Mouse (Mus musculus): Measurements from ENCODE around the gene Socs3.

GRCm38 (mm10) chr11:117971100-117971499 is 1.3 kb upstream of the Socs3 start:
- TF ChIP-seq MYOG (IDR thresholded peaks at IDR 0.05; ENCODE audit: control insufficient read depth in 1 of 3, insufficient read depth in 1 of 3, insufficient read length in 2 of 3, low read depth in 2 of 3) (no peak), POLR2A (IDR thresholded peaks at IDR 0.05; ENCODE audit: insufficient read length, low read depth) (no peak), REST (IDR thresholded peaks at IDR 0.05; ENCODE audit: insufficient read depth, insufficient read length) (no peak), USF1 (IDR thresholded peaks at IDR 0.05; ENCODE audit: low read depth) (no peak), E2F4 (IDR thresholded peaks at IDR 0.05; ENCODE audit: insufficient read depth) (no peak), TCF12 (IDR thresholded peaks at IDR 0.05; ENCODE audit: insufficient read depth, poor library complexity, severe bottlenecking) (no peak), MAX (IDR thresholded peaks at IDR 0.05; ENCODE audit: low read depth) (no peak), POLR2AphosphoS2 (IDR thresholded peaks at IDR 0.05; ENCODE audit: insufficient read length, low read depth) (no peak), CEBPB (IDR thresholded peaks at IDR 0.05; ENCODE audit: insufficient read depth, poor library complexity, severe bottlenecking) (no peak), TCF3 (IDR thresholded peaks at IDR 0.05; ENCODE audit: insufficient read length, low read depth) (no peak), SRF (IDR thresholded peaks at IDR 0.05; ENCODE audit: control insufficient read depth, insufficient read length, low read depth) (no peak), MYOD1 (IDR thresholded peaks at IDR 0.05; ENCODE audit: control insufficient read depth in 1 of 3, insufficient read length in 2 of 3, low read depth in 2 of 3) (no peak)

Data from myocyte (in vitro differentiated cells).